Mouse (Mus musculus) forebrain, postnatal 0 days (tissue): ENCODE measurements at regions not wholly inside any gene's neighbourhood (a gene's known extent, or its start where the extent isn't known, plus 50 kb on each side); places are given as distances from the start of the nearest gene placed in this dataset.

Source experiments
- ATAC-seq: fragments of 200-750 bp; cut with Nextera tagmentation; 2 replicates; pipeline ENCODE4 v1.8.0; 2017; ENCODE audit warnings: mild to moderate bottlenecking, moderate library complexity
- DNase-seq: peaks from one replicate; pipeline ENCODE4 v3.0.0-alpha.2; 2015
- H3K27ac ChIP-seq: fragments of 300-500 bp; sonication (generic); 2 replicates; pipeline ENCODE4 v1.5.1; 2014; ENCODE audit warnings: low read depth, mild to moderate bottlenecking, antibody characterized with exemption, low read length, moderate library complexity, mixed read lengths
- H3K27me3 ChIP-seq: fragments of 300-500 bp; sonication (generic); 2 replicates; pipeline ENCODE4 v1.6.1; 2014; ENCODE audit warnings: mild to moderate bottlenecking, low read length, mixed read lengths; ENCODE audit not compliant: insufficient read depth
- H3K36me3 ChIP-seq: fragments of 300-500 bp; sonication (generic); 2 replicates; pipeline ENCODE4 v1.6.1; 2014; ENCODE audit warnings: mild to moderate bottlenecking, moderate library complexity; ENCODE audit not compliant: insufficient read depth
- H3K4me1 ChIP-seq: fragments of 300-500 bp; sonication (generic); 2 replicates; pipeline ENCODE4 v1.6.1; 2014; ENCODE audit warnings: antibody characterized with exemption; ENCODE audit not compliant: insufficient read depth
- H3K4me2 ChIP-seq: fragments of 300-500 bp; sonication (generic); 2 replicates; pipeline ENCODE4 v1.6.1; 2014; ENCODE audit warnings: low read depth, mild to moderate bottlenecking, moderate library complexity
- H3K4me3 ChIP-seq: fragments of 300-500 bp; sonication (generic); 2 replicates; pipeline ENCODE4 v1.5.1; 2014; ENCODE audit warnings: low read depth, low read length, mixed read lengths
- H3K9ac ChIP-seq: fragments of 300-500 bp; sonication (generic); 2 replicates; pipeline ENCODE4 v1.6.1; 2014; ENCODE audit warnings: mild to moderate bottlenecking
- H3K9me3 ChIP-seq: fragments of 300-500 bp; sonication (generic); 2 replicates; pipeline ENCODE4 v1.6.1; 2016; ENCODE audit warnings: low read length
- CTCF ChIP-seq: sonication (generic); IDR thresholded peaks from 2 replicates; pipeline ENCODE4 v1.5.1; 2016; ENCODE audit warnings: antibody characterized with exemption, control low read depth, low read depth
- WGBS: fragments of 180-500 bp; shearing (Covaris S2); extraction: QIAGEN DNeasy Blood & Tissue Kit; methylation state at CpG from one replicate; pipeline ENCODE4 v1.1.7; 2014; 5-methylcytosine and 5-hydroxymethylcytosine counted together

DNA sequence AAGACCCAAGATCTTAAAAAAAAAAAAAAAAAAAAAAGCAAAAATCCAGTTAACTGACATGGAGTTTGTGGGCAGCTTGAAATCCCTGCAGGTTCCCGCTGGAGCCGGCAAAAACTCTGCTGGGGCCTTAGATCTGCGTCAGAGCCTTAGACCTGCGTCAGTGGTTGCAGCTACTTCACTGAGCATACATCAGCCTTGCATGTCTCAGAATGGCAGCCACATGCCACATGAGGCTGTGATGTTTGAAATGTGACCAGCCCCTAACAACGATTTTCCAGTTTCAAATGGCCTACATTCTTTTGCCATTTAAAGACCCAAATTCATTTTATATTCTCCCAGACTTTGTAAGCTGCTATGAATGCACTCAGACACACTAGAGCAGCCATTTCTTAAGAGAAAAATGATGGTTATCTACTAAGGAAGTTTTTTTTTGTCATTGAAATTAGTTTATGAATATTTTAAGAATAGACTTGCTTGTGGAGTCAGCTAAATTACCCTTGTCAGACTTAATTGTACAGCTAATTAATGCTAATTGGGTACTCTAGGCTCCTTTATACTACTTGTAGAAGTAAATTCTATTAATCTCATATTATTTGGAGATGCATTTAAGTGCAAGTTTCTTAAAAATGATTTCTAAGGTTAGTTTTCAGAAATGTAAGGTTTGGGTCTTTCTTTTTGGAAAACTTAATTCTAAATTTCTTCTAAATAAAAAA lies 70.8 kb downstream of the Toporsl start:
- H3K4me3 ChIP-seq, result no peak overlapping the region
- WGBS, result 26% methylated on average over 5 of the region's 5 CpGs
- TF ChIP-seq CTCF, result no peak
- DNase-seq (no peak), ATAC-seq (peak; percentile 73; the same call in 1 of the 2 replicates)
- no peaks in the 10 kb centered on the region for H3K27me3 ChIP-seq
- H3K9ac ChIP-seq, result no peak overlapping the region
- no peaks in the 10 kb centered on the region for H3K4me1 ChIP-seq
- no peaks in the 10 kb centered on the region for H3K36me3 ChIP-seq
- no peak overlapping the region for H3K4me2 ChIP-seq
- 0 out of 2 replicates have a peak overlapping the region, but pooled peaks have one; percentile 21 for H3K27ac ChIP-seq
- no peaks in the 10 kb centered on the region for H3K9me3 ChIP-seq

DNA sequence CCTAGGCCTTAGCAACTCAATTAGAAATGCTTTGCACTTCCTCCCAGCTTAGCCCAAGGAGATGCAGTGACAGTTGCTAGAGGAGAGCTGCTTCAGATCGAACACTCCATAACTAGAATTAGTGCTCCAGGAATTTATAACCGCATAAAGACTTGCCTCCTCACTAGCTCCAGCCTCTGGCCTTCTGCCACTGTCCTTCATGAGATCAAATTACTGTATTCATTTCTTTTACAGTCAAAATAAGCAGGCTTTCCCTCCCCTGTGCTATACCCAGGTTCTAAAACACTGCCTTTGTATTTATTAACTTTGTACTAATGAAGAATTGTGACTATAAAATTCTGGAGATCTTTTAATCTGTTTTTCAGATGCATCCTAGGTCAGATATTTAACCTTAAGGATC lies 104.8 kb upstream of the Olfr275 start:
- WGBS, result 29% methylated on average over 2 of the region's 2 CpGs
- ATAC-seq (no peak), DNase-seq (no peak)
- no peak overlapping the region for H3K9ac ChIP-seq
- no peaks in the 10 kb centered on the region for H3K36me3 ChIP-seq
- H3K27ac ChIP-seq, result no peak overlapping the region
- H3K4me3 ChIP-seq, result no peak overlapping the region
- no peak for TF ChIP-seq CTCF
- H3K27me3 ChIP-seq, result no peaks in the 10 kb centered on the region
- no peaks in the 10 kb centered on the region for H3K4me1 ChIP-seq
- no peaks in the 10 kb centered on the region for H3K9me3 ChIP-seq
- H3K4me2 ChIP-seq, result no peak overlapping the region

DNA sequence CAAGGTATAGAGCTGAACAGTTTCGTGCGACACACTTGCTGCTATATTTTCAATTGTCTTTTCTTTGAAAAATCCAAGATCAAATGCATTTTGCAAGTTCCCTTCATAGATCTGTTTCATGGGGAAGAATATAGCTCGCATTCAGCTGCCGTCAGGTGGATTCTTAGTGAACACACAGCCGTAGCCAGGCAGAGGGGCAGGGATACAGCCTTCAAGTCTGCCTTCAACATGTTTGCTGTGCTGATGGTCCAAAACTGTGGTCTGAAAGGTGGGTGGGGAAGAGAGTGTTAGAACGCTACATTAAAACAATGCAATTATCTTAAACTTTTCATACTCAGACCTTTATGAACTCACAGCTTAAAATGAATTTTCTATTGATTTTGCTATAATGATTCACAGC lies 88.2 kb upstream of the Olfr275 start:
- no peak; the same call in 1 of the 2 replicates for ATAC-seq
- Histone ChIP-seq H3K36me3 (no peaks in the 10 kb centered on the region), H3K4me2 (peak overlapping the region; percentile 2; the same call in 1 of the 2 replicates), H3K9me3 (no peaks in the 10 kb centered on the region), H3K4me3 (no peak overlapping the region), H3K4me1 (no peaks in the 10 kb centered on the region), H3K9ac (no peak overlapping the region), H3K27ac (no peak overlapping the region), H3K27me3 (no peaks in the 10 kb centered on the region)
- TF ChIP-seq CTCF, result no peak
- WGBS, result 60% methylated on average over 6 of the region's 6 CpGs
- DNase-seq, result no peak

DNA sequence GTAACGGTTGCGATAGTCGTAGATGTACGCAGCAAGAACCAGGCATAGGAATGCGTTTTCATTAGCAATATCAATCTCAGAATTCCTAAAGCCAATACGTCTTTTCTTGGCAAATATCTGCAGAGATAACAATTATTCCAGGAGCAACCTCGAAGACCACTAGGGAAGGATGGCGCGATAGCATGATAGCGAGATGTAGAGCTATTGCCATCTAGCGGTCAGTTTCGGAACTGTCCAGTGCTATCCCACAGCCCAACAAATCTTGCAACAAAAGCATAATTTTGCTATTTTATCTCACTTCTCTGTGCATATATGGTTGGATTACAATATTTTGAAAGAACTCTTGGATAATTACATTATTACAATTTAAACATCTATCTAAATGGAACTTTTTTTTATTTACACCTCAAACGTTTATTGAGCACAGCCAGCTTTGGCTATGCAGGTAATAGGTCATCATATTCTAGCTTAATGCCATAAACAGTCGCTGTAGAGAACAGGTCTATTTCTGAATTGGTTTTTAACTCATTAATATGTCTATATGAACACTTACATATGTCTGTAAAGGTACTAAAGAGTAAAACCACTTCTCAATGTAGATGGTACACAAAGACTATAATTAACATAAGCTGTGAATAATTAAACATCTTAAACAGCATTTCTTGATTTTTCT lies 87.6 kb upstream of the Olfr275 start:
- peak; percentile 99 for TF ChIP-seq CTCF
- 23% methylated on average over 14 of the region's 14 CpGs for WGBS
- Histone ChIP-seq H3K27me3 (no peaks in the 10 kb centered on the region), H3K36me3 (no peaks in the 10 kb centered on the region), H3K27ac (no peak overlapping the region), H3K4me1 (no peaks in the 10 kb centered on the region), H3K4me3 (no peak overlapping the region), H3K9ac (no peak overlapping the region), H3K9me3 (no peaks in the 10 kb centered on the region), H3K4me2 (peak overlapping the region; percentile 2; the same call in 1 of the 2 replicates)
- ATAC-seq (peak; percentile 92), DNase-seq (peak; percentile 93)

DNA sequence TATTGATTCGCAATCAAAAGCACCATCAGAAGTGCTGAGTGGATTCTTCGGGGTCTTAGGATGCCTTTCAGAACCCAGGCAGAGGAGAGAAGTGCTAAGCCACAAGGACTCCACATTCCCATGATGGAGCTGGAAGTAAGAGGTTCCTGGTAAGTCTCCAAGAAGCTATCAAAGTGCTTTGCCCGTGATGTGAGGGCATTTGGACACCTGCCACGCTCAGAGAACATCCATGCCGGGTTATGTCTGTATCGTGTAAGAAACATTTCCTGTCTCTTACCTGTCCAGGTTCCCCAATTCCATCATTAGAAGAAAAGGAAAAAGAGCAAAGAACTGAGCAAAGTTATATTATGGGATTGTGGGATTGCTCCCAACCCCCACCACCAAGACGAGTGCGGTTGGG lies 81.3 kb upstream of the Olfr275 start:
- no peak for DNase-seq
- Histone ChIP-seq H3K36me3 (no peaks in the 10 kb centered on the region), H3K9ac (no peak overlapping the region), H3K9me3 (no peaks in the 10 kb centered on the region), H3K4me2 (no peak overlapping the region), H3K4me1 (no peaks in the 10 kb centered on the region), H3K27me3 (no peaks in the 10 kb centered on the region), H3K27ac (no peak overlapping the region), H3K4me3 (no peak overlapping the region)
- TF ChIP-seq CTCF, result no peak
- WGBS, result 85% methylated on average over 8 of the region's 8 CpGs
- ATAC-seq, result no peak

DNA sequence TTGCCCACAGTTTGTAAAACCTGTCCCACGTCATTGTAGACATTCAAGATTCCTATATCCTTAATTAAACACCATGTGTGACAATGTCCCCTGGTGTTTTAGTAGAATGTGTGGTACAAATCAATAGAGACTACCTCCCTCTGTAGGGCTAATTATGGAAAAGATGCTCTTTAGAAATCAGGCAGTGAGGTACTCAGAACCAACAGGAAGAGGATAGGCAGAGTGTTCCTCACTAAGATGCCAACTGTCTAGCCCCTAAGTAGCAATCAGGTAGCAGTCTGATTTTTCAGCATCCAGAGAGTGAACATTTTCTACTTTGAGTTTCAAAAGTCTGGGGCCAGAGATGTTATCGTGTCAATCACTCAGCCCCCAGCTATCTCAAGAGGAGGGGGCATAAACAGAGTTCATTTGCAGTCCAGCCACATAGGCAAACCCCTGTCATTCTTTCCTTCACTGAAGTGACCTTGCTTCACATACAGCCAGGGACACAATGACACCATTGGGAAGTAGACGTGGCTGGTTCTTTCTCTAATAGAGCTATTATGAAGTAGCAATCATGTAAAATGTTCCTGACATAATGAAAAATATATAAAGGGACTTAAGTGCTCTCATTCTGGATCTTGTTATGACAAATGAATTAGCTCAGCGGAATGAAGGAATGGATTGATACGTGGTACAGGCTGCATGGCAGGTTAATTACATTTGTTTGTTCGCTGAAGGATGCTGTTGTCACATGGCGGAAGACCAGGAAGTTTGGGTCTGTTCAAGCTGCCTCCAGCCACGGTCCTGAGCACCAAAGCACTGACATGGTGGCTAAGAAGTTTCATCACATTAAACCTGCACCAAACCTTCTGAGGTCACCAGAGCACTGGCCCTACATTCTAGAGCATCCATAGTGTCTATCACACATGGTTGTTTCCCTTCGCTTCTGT lies 74.6 kb upstream of the Olfr275 start:
- no peak for ATAC-seq
- H3K9ac ChIP-seq, result no peak overlapping the region
- no peak for DNase-seq

More for the DNA sequence above, 74.6 kb upstream of the Olfr275 start:
- Histone ChIP-seq H3K4me3 (no peak overlapping the region), H3K27me3 (no peaks in the 10 kb centered on the region), H3K27ac (no peak overlapping the region), H3K9me3 (no peaks in the 10 kb centered on the region), H3K4me1 (no peaks in the 10 kb centered on the region), H3K36me3 (no peaks in the 10 kb centered on the region), H3K4me2 (no peak overlapping the region)
- TF ChIP-seq CTCF, result no peak
- 49% methylated on average over 9 of the region's 9 CpGs for WGBS
